Mouse (Mus musculus) frontal cortex, adult 2 months (tissue): Measurements from ENCODE around the gene Arg2. TPM values are rescaled to one million over a fixed set of nuclear protein-coding genes. Genes with fewer than 3 reads are reported as not detected.
"Not testable (repeated sequence)": the region's sequence is repeated elsewhere in the genome, so short reads cannot be mapped to it uniquely, and the experiment has no call there.

Source experiments
- DNase-seq, 2 experiments: peaks; one replicate each; pipeline ENCODE4 v3.0.0; 2022; ENCODE audit warnings: low spot score in 1 of 2; ENCODE audit errors: extremely low spot score in 1 of 2
- polyA plus RNA-seq: library from polyadenylated mRNA; depleted of rRNA; stranded (reverse); fragments of >200 nt; gene quantifications from 2 replicates; pipeline ENCODE4 v1.2.3, GENCODE M21; 2012; rRNA removed

Arg2 gene
- polyA plus RNA-seq, 1 experiment: 5.9 TPM

GRCm38 (mm10) chr12:79170421-79170820, 39.8 kb downstream of the Arg2 start:
- peak in 1 of 2 experiments; percentile 52 for DNase-seq

GRCm38 (mm10) chr12:79171269-79171995, 40.9 kb downstream of the Arg2 start:
- peak in 1 of 2 experiments; percentile 58 for DNase-seq

GRCm38 (mm10) chr12:79172019-79172941, 41.7 kb downstream of the Arg2 start, which contains the start of gene Vti1b:
Gene Vti1b, minus strand, starts transcription at chr12:79172667.
- peak; percentile 89 to 90 for DNase-seq

GRCm38 (mm10) chr12:79173721-79174120, 43.1 kb downstream of the Arg2 start:
- no peak for DNase-seq

GRCm38 (mm10) chr12:79175998-79176397, 45.4 kb downstream of the Arg2 start:
- no peak for DNase-seq

- DNase-seq: not testable (repeated sequence)
These were observed 54.6 kb downstream of the Arg2 start for GRCm38 (mm10) chr12:79185160-79185559.

- peak; percentile 74 to 75 for DNase-seq
These were observed 60.5 kb downstream of the Arg2 start for GRCm38 (mm10) chr12:79190931-79191673.

GRCm38 (mm10) chr12:79191701-79192100, 61.1 kb downstream of the Arg2 start:
- peak; percentile 48 to 85 for DNase-seq

GRCm38 (mm10) chr12:79192193-79192592, 61.6 kb downstream of the Arg2 start, which contains the start of gene Rdh11:
Gene Rdh11, minus strand, starts transcription at chr12:79192293.
- DNase-seq: no peak

GRCm38 (mm10) chr12:79193441-79193840, 62.9 kb downstream of the Arg2 start:
- peak in 1 of 2 experiments; percentile 83 for DNase-seq

GRCm38 (mm10) chr12:79197105-79197504, 66.5 kb downstream of the Arg2 start:
- no peak for DNase-seq

GRCm38 (mm10) chr12:79201882-79202281, 71.3 kb downstream of the Arg2 start:
- no peak for DNase-seq

Other genes starting within 250 kb of the Arg2 start
- gene Plek2, start 223.8 kb upstream of the Arg2 start, polyA plus RNA-seq: 0.14 and 0.17 TPM in 2 replicates
- 18.9 and 21.6 TPM in 2 replicates for gene Tmem229b, start 123.2 kb upstream of the Arg2 start, polyA plus RNA-seq
- 9.9 and 10.6 TPM in 2 replicates for gene Plekhh1, start 101.6 kb upstream of the Arg2 start, polyA plus RNA-seq
- gene Pigh, start 41.1 kb upstream of the Arg2 start, polyA plus RNA-seq: 10.9 and 12.1 TPM in 2 replicates
- 165 and 175 TPM in 2 replicates for gene Vti1b, start 41.9 kb downstream of the Arg2 start, polyA plus RNA-seq
- gene Rdh11, start 61.5 kb downstream of the Arg2 start, polyA plus RNA-seq: 18.9 and 20.4 TPM in 2 replicates
- gene Rdh12, start 78.1 kb downstream of the Arg2 start, polyA plus RNA-seq: 1.7 and 2.2 TPM in 2 replicates
- 32.9 and 33.9 TPM in 2 replicates for gene Zfyve26, start 165.5 kb downstream of the Arg2 start, polyA plus RNA-seq
- 0.14 and 0.17 TPM in 2 replicates for gene Rad51b, start 166.5 kb downstream of the Arg2 start, polyA plus RNA-seq